Mouse (Mus musculus): ENCODE data around the gene Rps18. TPM values are rescaled to one million over a fixed set of nuclear protein-coding genes. Genes with fewer than 3 reads are reported as not detected.
A peak's percentile ranks its signal among the peaks of the same experiment; 100 is the strongest.

The Rps18 gene
- polyA plus RNA-seq, 1 experiment from 2014 or later: 912 TPM

- H3K4me1 ChIP-seq (replicated peaks): peaks cover 24% of the 10 kb centered on the region
- H3K9ac ChIP-seq: 0 out of 2 replicates have a peak overlapping the region, but pooled peaks have one; percentile 88
- H3K27ac ChIP-seq (replicated peaks): no peak overlapping the region
- no peaks in the 10 kb centered on the region for H3K9me3 ChIP-seq
- no peak for ATAC-seq (ENCODE audit: low read depth)
- H3K4me3 ChIP-seq: peak overlapping the region; percentile 89
- no peaks in the 10 kb centered on the region for H3K27me3 ChIP-seq
- WGBS: 75% methylated on average over 11 of the region's 11 CpGs
- H3K4me2 ChIP-seq: peak overlapping the region; percentile 98
- H3K36me3 ChIP-seq: peaks cover 47% of the 10 kb centered on the region
These were observed 17.0 kb downstream of the Rps18 start for GRCm38 (mm10) chr17:33938783-33939182.

DNA sequence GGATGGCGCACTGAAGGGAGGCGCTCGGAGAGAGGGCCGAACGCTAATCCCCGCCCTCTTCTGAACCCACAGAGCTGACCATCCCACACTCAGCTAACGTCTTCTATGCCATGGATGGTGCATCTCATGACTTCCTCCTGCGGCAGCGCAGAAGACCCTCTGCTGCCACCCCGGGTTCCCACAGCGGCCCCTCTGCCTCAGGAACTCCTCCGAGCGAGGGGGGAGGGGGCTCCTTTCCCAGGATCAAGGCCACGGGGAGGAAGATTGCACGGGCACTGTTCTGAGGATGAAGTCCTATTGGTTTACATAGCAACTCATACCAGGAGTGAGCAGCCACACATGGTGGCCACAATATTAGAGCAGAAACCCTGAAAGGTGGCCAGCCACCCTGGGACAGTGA, 18.8 kb downstream of the Rps18 start:
- no peak overlapping the region for H3K9ac ChIP-seq
- peaks cover 47% of the 10 kb centered on the region for H3K36me3 ChIP-seq
- ATAC-seq (ENCODE audit: low read depth): no peak
- no peak overlapping the region for H3K27ac ChIP-seq (replicated peaks)
- peaks cover 22% of the 10 kb centered on the region for H3K4me1 ChIP-seq (replicated peaks)
- WGBS: 86% methylated on average over 15 of the region's 15 CpGs
- no peak overlapping the region for H3K4me3 ChIP-seq
- no peaks in the 10 kb centered on the region for H3K9me3 ChIP-seq
- H3K27me3 ChIP-seq: no peaks in the 10 kb centered on the region
- H3K4me2 ChIP-seq: no peak overlapping the region

DNA sequence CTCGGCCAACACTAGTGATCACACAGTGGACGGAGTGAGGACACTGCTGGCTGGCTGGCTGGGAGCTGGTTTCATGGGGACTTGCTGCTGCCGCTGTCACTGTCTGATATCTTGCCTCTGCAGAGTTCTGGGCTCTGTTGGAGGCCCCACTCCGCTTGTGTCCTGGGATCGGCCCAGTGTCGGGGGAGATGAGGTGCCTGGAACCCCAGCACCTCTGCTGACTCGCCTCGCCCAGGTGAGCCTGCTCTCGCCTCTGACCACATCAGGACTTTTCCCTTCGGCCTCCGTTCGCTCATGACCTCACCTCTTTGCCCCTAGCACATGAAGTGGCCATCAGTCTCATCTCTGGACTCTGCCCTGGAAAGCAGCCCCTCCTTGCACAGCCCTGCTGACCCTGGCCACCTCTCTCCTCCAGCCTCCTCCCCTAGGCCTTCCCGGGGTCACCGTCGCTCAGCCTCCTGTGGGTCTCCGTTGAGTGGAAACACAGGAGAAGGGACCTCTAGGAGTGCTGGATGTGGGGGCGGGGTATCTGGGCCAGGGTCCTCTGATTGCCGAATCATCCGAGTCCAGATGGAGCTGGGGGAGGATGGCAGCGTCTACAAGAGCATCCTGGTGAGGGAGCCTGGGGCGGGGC, 20.3 kb downstream of the Rps18 start:
- Histone ChIP-seq H3K4me3 (no peak overlapping the region), H3K27me3 (no peaks in the 10 kb centered on the region), H3K36me3 (peaks cover 47% of the 10 kb centered on the region), H3K4me2 (no peak overlapping the region), H3K9ac (no peak overlapping the region), H3K27ac (replicated peaks) (no peak overlapping the region), H3K9me3 (no peaks in the 10 kb centered on the region), H3K4me1 (replicated peaks) (peaks cover 21% of the 10 kb centered on the region)
- no peak for ATAC-seq (ENCODE audit: low read depth)
- WGBS: 90% methylated on average over 21 of the region's 21 CpGs

- no peaks in the 10 kb centered on the region for H3K9me3 ChIP-seq
- H3K4me3 ChIP-seq: no peak overlapping the region
- H3K36me3 ChIP-seq: peaks cover 37% of the 10 kb centered on the region
- no peaks in the 10 kb centered on the region for H3K27me3 ChIP-seq
- H3K27ac ChIP-seq (replicated peaks): no peak overlapping the region
- no peak overlapping the region for H3K9ac ChIP-seq
- ATAC-seq (ENCODE audit: low read depth): no peak
- H3K4me1 ChIP-seq (replicated peaks): peaks cover 22% of the 10 kb centered on the region
- H3K4me2 ChIP-seq: no peak overlapping the region
- 92% methylated on average over 15 of the region's 15 CpGs for WGBS
These were observed 22.8 kb downstream of the Rps18 start for GRCm38 (mm10) chr17:33932970-33933369.

- no peaks in the 10 kb centered on the region for H3K27me3 ChIP-seq
- H3K36me3 ChIP-seq: peaks cover 34% of the 10 kb centered on the region
- H3K4me1 ChIP-seq (replicated peaks): peaks cover 25% of the 10 kb centered on the region
- H3K9me3 ChIP-seq: no peaks in the 10 kb centered on the region
- no peak overlapping the region for H3K4me2 ChIP-seq
- H3K4me3 ChIP-seq: no peak overlapping the region
- 90% methylated on average over 14 of the region's 14 CpGs for WGBS
- no peak for ATAC-seq (ENCODE audit: low read depth)
- no peak overlapping the region for H3K9ac ChIP-seq
- no peak overlapping the region for H3K27ac ChIP-seq (replicated peaks)
These were observed 23.4 kb downstream of the Rps18 start for GRCm38 (mm10) chr17:33932448-33932847.

GRCm38 (mm10) chr17:33931947-33932346, 23.9 kb downstream of the Rps18 start:
- Histone ChIP-seq H3K4me2 (no peak overlapping the region), H3K36me3 (peaks cover 34% of the 10 kb centered on the region), H3K9me3 (no peaks in the 10 kb centered on the region), H3K27me3 (no peaks in the 10 kb centered on the region), H3K4me3 (no peak overlapping the region), H3K9ac (no peak overlapping the region), H3K27ac (replicated peaks) (no peak overlapping the region), H3K4me1 (replicated peaks) (peaks cover 25% of the 10 kb centered on the region)
- ATAC-seq (ENCODE audit: low read depth): no peak
- WGBS: 93% methylated on average over 11 of the region's 11 CpGs

GRCm38 (mm10) chr17:33931159-33931866, 24.5 kb downstream of the Rps18 start:
- ATAC-seq (ENCODE audit: low read depth): no peak
- no peaks in the 10 kb centered on the region for H3K27me3 ChIP-seq
- H3K4me3 ChIP-seq: peak overlapping the region; percentile 94
- peaks cover 32% of the 10 kb centered on the region for H3K36me3 ChIP-seq
- peaks cover 25% of the 10 kb centered on the region for H3K4me1 ChIP-seq (replicated peaks)
- peak overlapping the region; percentile 97 for H3K9ac ChIP-seq
- peak overlapping the region; percentile 99 for H3K4me2 ChIP-seq
- H3K27ac ChIP-seq (replicated peaks): peak overlapping the region; percentile 98; the same call in 1 of the 2 replicates
- no peaks in the 10 kb centered on the region for H3K9me3 ChIP-seq
- WGBS: 35% methylated on average over 18 of the region's 18 CpGs

GRCm38 (mm10) chr17:33930280-33931158, 25.3 kb downstream of the Rps18 start:
- peaks cover 25% of the 10 kb centered on the region for H3K4me1 ChIP-seq (replicated peaks)
- peak overlapping the region; percentile 97 for H3K9ac ChIP-seq
- H3K27me3 ChIP-seq: no peaks in the 10 kb centered on the region
- H3K4me3 ChIP-seq: peak overlapping the region; percentile 94
- peaks cover 33% of the 10 kb centered on the region for H3K36me3 ChIP-seq
- WGBS: under 1% methylated on average over 45 of the region's 45 CpGs
- H3K27ac ChIP-seq (replicated peaks): peak overlapping the region; percentile 98
- peak overlapping the region; percentile 99 for H3K4me2 ChIP-seq
- ATAC-seq (ENCODE audit: low read depth): peak; percentile 13; the same call in 1 of the 2 replicates
- H3K9me3 ChIP-seq: no peaks in the 10 kb centered on the region

GRCm38 (mm10) chr17:33929371-33930279, 26.2 kb downstream of the Rps18 start, which contains the start of gene Rgl2:
Rgl2 (plus strand) TSS chr17:33929543.
- Histone ChIP-seq H3K9ac (peak within 1 kb of the TSS; percentile 97), H3K9me3 (no peaks in the 10 kb centered on the region), H3K4me1 (replicated peaks) (peaks cover 25% of the 10 kb centered on the region), H3K4me2 (peak within 1 kb of the TSS; percentile 99), H3K27ac (replicated peaks) (peak within 1 kb of the TSS; percentile 98), H3K36me3 (peaks cover 33% of the 10 kb centered on the region), H3K27me3 (no peaks in the 10 kb centered on the region), H3K4me3 (peak within 1 kb of the TSS; percentile 94)
- ATAC-seq (ENCODE audit: low read depth): peak; percentile 74
- WGBS: under 1% methylated on average over 77 of the region's 80 CpGs

GRCm38 (mm10) chr17:33928251-33928947, 27.4 kb downstream of the Rps18 start:
- peak overlapping the region; percentile 98; the same call in 1 of the 2 replicates for H3K27ac ChIP-seq (replicated peaks)
- H3K4me2 ChIP-seq: peak overlapping the region; percentile 99
- ATAC-seq (ENCODE audit: low read depth): no peak
- H3K4me3 ChIP-seq: peak overlapping the region; percentile 94
- no peaks in the 10 kb centered on the region for H3K27me3 ChIP-seq
- 66% methylated on average over 21 of the region's 21 CpGs for WGBS
- H3K4me1 ChIP-seq (replicated peaks): peaks cover 25% of the 10 kb centered on the region
- H3K9me3 ChIP-seq: no peaks in the 10 kb centered on the region
- peaks cover 28% of the 10 kb centered on the region for H3K36me3 ChIP-seq
- peak overlapping the region; percentile 97 for H3K9ac ChIP-seq
